Mouse (Mus musculus) gastrocnemius, postnatal 36 days (tissue): ENCODE measurements around the gene Vasp. TPM values are rescaled to one million over a fixed set of nuclear protein-coding genes. Genes with fewer than 3 reads are reported as not detected.

Experiments
- DNase-seq, 2 experiments: peaks; one replicate each; pipeline ENCODE4 v3.0.0; 2022
- intact Hi-C: fragments of 180-260 bp; cut with DNase I; formaldehyde crosslinking; loops from one replicate; pipeline ENCODE4 v1.15.1; 2025
- long read RNA-seq, 2 experiments: library from polyadenylated mRNA; stranded (forward); transcript quantifications; one replicate each; pipeline ENCODE4 v2.0.0; 2021
- total RNA-seq, 2 experiments: library from RNA; stranded (reverse); gene quantifications; 2 replicates each; pipeline ENCODE4 v1.2.3; 2021

Vasp gene
- 10 to 100 TPM; 15.9 to 20.6 TPM for total RNA-seq
- long read RNA-seq, experiment 1, partial matches to known transcripts = 4 of 11 reads
- long read RNA-seq, experiment 1, other reads (novel, unspliced or antisense) = 4 of 11 reads
- long read RNA-seq, experiment 2, partial matches to known transcripts = 3 of 4 reads
- long read RNA-seq, experiment 2, other reads (novel, unspliced or antisense) = 1 of 4 reads

DNA sequence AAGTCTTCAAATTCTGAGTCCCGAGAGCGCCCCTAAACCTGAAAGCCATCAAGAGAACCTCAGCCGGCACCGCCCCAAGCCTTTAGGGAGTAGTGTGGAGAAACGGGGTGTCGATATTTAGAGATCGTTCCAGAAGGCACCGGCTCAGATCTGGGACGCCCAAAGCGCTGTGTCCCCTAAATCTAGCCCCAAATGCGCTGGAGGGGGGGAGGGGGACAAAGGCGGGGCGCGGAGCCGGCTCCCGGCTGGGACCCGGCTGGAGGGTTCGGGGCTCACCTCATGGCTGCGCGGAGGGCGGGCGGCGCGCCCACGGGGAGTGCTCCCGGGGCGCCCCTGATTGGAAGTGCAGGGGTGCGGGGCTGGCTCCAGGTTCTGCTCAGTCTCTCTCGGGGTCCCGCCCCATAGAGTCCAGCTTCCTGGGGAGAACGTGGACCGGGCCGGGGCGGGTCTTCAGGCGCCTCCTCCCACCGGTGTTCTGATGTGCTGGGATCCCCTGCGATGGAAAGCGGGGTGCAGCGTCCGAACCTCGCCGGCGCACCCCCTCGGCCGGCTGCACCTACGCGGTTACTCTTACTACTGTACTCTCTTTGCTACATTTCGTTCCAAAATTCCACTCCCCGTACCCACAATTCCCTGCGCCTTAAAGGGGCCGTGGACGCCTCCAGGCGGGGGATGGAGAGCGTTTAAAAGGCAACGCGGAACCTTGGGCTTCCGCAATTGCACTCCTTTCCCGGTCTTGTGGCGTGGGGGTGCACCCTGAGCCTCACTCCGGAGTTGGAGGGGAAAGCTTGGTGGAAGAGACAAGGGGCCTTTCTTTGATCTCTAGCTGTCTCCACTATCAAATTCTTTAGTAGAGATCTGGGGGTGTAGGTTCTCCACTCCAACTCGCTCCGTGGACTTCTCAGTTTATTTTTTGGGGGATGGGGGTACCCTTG, at the start of gene Vasp:
Gene Vasp, minus strand, starts transcription at position 580 of the 935 bp plus-strand sequence.
- DNase-seq = peak; percentile 76 to 77
- intact Hi-C loops = no loop called here

DNA sequence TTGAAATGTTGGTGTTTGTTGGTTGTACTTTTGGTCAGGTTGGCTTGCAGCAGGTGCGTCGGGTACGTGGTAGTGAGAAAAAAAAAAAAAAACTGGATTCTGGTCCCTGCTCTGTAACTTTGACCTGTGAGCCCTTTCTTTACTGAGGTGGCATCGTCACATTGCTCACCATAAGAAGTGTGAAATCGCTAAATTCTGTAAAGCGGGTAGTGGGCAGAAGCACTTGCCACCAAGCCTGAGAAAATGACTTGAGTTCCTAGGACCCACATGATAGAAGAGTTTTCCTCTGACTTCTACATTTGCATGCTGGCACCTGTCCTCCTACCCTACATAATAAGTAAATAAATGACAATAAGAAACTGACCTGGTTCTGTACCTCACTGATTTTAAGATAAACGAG, 49.0 kb upstream of the Vasp start:
- intact Hi-C loops = no loop called here
- no peak for DNase-seq

DNA sequence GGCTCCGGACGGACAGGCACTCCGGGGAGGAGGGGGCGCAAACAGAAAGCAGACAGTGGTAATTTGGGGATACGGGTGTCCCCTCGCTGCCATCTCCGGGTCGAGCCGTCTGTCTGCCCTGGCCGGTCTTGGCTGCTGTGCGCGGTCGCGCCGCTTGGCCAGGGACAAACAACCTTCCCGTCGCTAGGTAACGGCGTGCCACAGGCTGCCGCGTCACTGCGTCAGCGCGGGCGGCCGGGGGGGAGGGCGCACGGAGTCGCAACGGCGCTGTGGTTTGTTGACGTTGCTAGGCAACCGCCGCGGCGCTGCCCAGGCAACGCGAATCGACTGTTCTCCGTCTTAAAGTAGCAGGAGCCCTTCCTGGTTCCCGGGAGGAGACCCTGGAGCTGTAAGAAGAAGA, 48.3 kb upstream of the Vasp start:
- intact Hi-C loops = no loop called here
- peak; percentile 90 to 96 for DNase-seq

DNA sequence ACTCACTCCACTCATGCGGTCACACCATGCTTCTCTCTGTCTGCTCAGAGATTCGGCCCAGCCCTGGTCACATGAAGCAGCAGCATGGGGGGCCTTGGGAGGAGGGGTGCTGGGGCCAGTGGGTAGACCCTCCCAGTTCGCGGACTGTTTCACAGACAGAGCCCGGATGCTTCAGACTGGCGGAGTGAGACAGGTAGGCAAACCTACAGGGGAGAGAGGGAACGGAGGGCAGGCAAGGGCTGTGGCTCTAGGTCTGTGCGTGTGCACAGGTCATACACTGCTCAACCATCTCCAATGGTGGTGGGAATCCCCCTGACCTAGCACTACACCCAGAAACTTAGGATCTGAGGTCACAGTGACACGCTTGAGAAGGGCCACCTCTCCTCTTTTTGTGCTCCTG, 47.8 kb upstream of the Vasp start:
- intact Hi-C loops = no loop called here
- DNase-seq = no peak

DNA sequence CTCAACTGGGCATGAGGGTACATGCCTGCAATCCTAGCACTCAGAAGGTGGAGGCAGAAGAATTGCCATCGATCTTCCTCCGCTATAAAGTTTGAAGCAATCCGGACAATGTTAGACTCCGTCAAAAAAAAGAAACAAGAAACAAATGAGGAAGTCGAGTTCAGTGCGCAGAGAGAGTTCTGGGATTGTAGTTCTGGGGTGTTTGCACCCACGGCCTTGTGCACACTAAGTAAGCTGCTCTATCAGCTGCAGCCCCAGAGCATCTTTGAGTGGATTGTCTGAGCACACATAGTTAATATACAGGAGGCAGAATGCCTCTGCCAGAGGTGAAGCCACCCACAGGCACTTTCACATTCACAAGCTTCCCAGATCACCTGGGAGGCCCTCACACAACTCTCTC, 47.1 kb upstream of the Vasp start:
- intact Hi-C loops = no loop called here
- no peak for DNase-seq

DNA sequence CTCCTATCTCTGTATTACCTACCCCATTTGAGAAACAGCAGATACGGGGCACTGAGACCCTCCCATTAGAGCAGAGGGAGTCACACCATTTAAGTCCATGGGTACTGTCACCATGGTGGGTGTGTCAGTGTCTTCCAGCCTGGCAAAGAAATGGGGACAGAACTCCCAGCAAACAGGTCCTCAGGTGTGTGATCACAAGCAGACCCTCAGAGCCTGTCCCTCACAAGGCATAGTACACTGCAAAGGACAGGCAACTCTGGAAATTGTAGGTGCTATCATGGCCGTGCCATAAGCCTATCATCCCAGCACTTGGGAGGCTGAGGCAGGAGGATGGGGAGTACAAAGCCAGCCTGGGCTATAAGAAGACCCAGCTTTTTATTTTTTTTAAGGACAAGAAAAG, 46.6 kb upstream of the Vasp start:
- DNase-seq = no peak
- intact Hi-C loops = no loop called here

DNA sequence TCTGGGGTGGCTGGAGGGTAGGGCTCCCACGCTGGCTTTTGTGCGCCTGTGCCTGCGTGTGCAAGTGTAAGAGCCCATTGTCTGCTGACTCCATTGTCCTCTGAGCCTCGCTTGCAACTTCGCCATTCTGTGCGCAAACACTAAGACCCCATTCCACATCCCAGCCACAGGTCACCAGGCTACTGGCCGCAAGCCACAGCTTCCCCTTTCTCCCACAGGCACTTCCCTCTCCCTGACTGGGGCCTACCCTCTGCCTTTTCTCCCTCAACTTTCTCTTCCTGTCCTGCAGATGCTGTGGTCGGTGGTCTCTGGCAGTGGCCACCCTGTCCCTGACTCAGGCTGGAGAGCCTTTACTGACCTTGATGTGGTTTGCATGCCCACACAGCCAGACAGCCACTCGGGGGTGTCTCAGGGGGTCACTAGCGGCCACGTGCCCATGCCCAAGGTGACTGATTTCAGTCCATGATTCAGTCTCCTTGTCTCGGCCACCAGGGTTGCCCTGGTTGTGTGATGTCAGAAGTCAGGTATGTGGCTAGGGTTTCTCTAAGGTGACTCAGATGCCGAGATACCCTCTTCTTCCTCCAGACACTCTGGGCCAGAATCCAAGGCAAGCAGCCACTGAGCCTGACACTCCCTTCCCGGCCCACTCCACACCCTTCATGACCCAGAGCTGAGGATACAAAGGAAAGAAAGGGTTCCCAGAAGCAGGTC, 45.0 kb upstream of the Vasp start:
- no peak for DNase-seq
- intact Hi-C loops = no loop called here

DNA sequence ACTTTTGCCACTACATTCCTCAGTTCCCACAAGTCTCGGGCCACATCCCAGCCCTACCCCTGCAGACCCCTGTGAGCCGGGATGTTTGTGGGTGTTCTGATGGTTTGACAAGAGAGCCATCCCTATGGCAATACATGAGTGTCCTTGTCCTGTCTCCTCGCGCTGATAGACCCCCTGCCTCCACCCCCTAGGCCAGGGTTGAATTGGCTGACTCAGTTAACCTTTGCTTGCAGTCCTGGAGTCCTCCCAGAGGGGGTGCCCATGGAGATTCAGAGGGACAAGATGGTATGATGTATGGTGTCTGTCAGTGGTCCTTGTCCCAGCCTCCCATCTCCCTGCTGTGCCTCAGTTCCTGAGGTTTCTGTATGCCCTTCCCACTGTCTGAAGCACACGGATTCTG, 42.4 kb upstream of the Vasp start:
- no peak for DNase-seq
- intact Hi-C loops = no loop called here

DNA sequence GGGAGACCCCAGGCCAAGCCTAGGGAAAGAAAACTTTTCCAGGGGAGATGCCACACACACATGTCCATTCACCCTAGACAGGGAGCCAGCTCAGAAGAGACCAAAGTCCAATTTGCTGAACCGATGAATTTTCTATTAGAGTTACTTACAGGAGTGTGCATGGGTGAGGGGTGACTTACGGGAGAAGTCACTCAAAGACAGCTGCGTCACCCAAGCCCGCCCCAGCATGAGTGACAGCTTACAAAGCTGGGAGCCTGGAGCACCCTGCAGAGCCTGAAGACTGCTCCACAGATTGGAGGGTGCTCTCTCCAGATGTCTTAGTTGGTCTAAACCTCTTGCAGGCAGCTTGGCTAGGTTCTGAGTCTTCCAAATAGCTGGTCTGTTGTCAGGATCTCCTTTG, 40.4 kb upstream of the Vasp start:
- intact Hi-C loops = no loop called here
- no peak for DNase-seq

DNA sequence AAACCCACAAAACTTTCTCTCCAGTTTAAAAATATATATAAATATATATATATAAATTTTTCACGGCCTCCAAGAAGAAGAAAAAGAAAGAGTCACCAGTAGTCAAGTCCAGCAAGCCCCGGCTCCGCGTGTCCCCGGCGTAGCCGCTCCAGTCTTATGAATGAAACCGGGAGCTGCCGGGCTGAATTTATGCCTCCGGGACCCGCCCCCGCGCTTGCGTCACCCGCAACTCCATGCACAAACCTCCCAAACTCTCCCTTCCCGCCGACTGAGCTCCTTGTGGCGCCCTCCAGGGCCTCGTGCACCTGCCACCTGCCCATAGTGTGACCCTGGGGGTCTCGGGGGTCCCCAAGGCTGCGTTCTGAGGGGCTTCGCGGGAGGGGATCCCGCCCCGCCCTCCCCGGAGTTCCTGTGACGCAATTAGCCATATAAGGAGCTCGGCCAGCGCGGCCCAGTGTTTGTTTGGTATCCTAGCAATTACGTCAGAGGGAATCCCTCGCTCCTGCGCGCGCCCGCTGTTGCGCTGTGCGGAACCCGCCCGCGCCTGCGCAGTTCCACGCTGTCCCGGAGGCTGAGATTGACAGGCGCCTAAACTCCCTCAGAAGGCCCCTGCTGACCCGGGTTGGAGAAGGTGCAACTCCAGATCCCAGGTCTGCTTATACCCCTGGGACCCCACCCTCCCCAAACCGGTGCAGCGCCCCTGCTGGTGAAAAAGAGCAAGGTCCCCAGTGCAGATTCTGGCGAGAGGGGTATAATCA, 38.4 kb upstream of the Vasp start, which contains the start of gene Fosb:
Gene Fosb, minus strand, starts transcription at position 168 of the 758 bp plus-strand sequence.
- intact Hi-C loops = no loop called here
- DNase-seq = peak; percentile 93 to 96

DNA sequence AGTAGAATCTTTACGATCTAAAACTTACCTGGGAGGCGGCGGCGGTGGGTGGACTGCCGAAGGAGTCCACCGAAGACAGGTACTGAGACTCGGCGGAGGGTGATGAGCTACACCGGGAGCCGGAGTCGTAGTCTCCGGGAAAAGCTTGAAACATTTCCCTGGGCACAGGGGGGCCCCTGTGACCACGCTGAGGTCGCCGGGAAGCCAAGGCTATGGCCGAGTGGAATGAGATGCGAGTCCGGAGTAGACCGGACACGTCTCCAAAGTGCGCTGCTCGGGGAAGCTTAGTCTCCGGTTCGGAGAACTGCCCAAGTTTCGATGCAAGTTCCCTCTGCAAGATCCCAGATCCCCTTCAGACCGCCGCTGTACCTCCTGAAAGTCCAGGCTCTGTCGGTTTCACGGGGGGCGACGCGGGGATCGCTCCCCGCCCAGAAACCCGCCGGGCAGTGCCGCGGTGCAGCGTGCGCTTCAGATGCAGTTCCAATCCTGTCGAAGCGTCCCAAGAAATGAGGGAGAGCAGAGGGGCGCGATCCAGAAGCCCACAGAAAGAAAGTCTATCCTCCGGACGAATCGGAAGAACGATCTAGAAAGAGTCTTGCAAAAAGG, 37.8 kb upstream of the Vasp start:
- intact Hi-C loops = no loop called here

DNA sequence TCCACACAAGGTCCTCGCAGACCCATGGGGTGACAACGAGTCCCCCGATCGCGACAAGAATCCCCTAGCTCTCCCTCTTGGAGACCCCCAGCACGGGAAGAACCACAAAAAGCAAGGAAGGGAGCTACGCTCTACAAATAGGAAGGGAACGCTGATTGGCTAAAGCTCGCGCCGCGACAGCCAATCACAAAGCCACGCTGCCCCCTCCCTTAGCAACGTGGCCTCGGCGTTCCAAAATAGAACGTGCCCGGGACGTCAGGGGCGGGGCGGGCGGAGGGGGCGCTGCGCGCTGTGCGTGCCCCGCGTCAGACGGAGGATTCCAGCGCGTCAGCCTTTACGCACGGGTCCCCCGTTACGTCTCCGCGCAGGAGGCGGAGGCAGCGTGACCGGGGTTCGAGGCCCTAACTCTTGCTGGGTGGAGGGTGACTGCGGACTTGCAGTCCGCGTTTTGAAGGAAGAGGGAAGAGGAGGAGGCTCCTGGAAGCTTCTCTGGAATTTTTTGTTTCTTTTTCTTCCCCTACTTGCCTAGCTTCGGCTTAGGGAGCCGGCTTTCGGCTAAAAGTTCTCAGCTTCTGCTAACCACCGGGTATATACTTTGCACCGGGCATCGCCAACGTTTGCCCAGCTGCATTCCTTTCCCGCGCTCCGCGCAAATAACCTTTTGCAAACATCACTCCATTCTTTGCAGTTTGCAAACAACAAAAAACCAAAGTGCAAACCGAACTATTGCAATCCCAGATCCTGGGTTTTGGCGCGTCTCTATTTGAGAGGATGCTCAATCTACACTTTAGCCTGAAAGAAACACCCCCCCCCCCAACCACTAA, 37.0 kb upstream of the Vasp start:
- DNase-seq = peak; percentile 94
- intact Hi-C loops = no loop called here

More for the DNA sequence above, 37.8 kb upstream of the Vasp start:
- no peak for DNase-seq

DNA sequence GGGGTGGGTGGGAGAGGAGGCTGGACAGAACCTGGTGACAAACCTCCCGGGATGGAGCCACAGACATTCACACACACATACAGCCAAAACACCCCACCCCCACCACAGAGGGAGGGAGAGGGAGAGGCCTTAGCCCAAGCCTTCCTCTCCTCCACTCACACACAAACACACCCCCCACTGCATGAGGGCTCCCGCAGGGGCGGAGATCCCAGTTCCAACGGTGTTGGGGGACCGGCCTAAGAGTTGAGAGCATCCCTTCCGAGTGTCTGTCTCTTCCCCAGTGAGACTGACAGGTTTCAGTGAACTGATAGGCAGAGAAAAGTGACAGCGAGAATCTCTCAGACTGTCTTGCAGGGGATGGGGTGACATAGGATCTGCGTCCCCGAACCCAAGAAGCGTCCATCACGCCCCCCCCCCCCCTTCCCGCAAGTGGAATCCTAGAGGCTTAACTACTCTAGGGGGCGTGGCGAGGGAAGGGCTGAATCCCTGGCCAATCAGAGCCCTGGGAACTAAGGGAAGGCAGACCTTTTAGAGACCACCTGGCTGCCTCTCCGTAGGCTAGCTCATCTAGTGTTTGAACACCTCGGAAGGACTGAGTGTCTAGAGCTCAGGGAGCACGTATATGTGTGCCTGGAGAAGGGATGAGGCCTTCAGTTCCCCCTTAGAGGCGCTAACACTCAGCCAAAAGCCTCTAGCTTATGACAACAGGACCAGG, 36.3 kb upstream of the Vasp start:
- intact Hi-C loops = no loop called here
- peak in 1 of 2 experiments; percentile 74 for DNase-seq

DNA sequence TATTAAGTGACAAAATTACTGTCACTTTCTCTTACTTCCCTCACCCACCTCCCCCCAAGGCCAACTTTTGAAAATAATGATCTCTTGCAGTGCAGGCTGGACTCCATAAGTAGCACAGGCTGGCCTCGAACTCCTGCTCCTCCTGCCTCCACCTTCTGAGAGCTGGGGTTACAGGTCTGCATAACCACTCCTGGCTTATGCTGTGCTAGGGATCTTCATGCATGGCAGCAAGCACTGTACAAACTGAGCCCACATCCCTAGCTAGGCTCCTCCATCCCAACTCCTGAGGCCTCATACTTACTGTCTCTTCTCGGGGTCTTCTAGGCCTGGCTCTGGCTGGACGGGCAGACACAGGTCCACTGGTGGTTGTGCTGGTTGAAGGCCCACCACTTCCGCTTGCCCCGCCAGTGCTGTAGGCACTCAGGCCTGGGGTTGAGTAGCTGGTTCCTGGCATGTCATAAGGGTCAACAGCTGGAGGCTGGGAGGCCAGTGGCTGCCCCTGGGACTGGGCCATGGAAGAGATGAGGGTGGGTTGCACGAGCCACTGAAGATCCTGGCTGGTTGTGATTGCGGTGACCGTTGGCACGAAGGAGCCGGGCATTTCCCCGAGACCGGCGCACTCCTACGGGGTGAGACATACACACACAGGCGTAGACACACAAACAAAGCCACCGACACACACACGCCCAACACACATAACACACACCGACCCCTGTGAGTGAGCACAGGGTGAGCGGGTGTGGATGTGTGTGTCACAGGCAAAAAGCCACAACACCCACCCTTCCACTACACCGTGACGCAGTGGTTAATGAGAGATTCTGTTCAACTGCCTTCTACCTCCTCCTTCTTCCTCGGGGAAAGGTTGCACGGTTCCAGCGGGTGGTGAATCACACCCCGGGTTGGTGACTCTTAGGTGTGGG, 35.5 kb upstream of the Vasp start:
- DNase-seq = no peak
- intact Hi-C loops = no loop called here

DNA sequence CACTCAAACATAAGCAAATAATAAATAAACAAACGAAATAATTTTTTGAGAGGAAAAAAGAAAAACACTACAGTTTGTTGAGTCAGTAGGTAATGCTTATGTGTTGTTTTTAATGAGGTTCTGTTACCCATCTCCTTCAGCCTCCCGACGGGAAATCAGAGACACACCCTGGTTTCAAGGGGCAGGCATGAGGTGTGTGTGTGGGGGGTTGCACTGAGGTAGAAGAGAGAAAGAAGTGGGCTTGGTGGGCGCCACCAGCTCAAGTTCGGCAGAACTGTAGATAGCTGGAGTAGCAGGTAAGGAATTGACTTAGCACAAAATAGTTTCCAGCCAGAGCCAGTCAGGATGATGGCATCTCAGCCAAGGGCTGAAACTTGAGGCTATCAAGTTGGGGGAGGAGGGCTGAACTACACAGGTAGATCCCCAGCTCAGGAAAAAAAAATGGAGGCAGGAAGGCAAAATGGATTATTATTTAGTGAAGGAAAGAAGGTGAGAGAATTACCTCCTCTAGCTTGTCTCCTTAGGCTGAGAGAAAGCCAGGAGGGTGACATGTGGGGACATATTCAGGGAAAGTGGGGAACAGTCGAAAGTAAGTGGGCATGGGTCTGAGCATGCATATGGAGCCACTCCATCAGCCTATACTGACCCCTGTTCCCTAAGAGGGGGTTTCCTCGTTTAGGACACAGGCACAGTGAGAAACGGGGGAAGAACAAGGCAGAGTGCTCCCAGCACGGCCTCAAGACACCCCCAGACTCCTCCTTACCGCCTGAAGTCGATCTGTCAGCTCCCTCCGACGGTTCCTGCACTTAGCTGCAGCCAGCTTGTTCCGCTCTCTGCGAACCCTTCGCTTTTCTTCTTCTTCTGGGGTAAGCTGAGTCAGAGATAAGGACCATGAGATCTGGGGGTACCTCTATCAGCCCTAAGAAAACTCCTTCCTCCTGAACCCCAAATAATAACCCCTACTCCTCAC, 34.5 kb upstream of the Vasp start:
- intact Hi-C loops = no loop called here
- no peak for DNase-seq

DNA sequence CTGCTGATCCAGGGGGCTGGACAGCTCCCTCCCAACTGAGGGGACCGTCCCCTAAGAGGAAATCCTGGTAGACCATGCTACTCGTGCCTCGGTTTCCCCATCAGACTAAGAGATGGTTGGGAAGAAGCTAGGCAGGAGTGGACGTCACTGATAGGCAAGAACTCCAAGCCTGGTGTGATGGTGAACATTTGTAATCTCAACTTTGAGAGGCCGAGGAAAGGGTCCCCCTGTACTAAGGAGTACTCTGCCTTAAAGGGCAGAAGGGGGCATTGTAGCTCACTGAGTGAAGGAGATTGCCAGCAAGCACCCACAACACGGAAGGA, 33.8 kb upstream of the Vasp start:
- intact Hi-C loops = no loop called here
- no peak for DNase-seq
